Mouse (Mus musculus): ENCODE measurements around the gene Ezr.

The Ezr gene

GRCm38 (mm10) chr17:6758845-6759244, 23.7 kb downstream of the Ezr start:
- CTCF ChIA-PET = interaction anchor here in 1 of 4 experiments (1.6 kb wide), 1 partner anchor 10 kb away, joined by 8 read pairs; no protein-coding TSS in a partner anchor

GRCm38 (mm10) chr17:6757902-6758301, 24.7 kb downstream of the Ezr start:
- ChIA-PET CTCF (no interaction called here), POLR2A (interaction anchor here in 3 of 4 experiments (0.6 to 7.5 kb wide), 17 partner anchors 8 to 134 kb away, joined by 3 to 77 read pairs (median 7); no protein-coding TSS in a partner anchor)

More at GRCm38 (mm10) chr17:6758845-6759244, 23.7 kb downstream of the Ezr start:
- POLR2A ChIA-PET = interaction anchor here (0.5 to 7.5 kb wide), 19 partner anchors 7 to 512 kb away, joined by 3 to 77 read pairs (median 5); no protein-coding TSS in a partner anchor

DNA sequence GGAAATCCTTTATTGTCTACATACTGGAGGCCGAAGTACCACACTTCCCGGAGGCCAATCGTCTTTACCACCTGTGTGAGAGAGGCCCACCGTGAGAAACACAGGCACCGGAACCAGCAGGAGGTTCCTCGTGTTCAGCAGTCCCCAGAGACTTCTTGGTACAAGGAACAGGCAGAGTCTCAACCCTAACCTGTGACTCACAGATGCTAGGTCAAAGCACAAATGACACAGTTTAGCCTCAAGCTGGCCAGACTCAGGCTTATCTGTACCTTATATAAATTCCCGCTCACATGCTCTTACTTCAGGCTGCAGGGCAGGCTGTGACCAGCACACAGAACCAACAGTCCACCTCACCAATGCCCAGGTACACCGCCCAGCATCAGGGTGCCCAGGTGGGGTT, 26.7 kb downstream of the Ezr start:
- ChIA-PET CTCF (no interaction called here), POLR2A (interaction anchor here in 2 of 4 experiments (1.2 to 7.5 kb wide), 5 partner anchors 10 to 72 kb away, joined by 4 to 77 read pairs (median 26); no protein-coding TSS in a partner anchor)

- POLR2A ChIA-PET = interaction anchor here in 2 of 4 experiments (0.6 to 7.5 kb wide), 7 partner anchors 8 to 598 kb away, joined by 3 to 77 read pairs (median 6); no protein-coding TSS in a partner anchor
Observed at GRCm38 (mm10) chr17:6755176-6755575, 27.4 kb downstream of the Ezr start.

DNA sequence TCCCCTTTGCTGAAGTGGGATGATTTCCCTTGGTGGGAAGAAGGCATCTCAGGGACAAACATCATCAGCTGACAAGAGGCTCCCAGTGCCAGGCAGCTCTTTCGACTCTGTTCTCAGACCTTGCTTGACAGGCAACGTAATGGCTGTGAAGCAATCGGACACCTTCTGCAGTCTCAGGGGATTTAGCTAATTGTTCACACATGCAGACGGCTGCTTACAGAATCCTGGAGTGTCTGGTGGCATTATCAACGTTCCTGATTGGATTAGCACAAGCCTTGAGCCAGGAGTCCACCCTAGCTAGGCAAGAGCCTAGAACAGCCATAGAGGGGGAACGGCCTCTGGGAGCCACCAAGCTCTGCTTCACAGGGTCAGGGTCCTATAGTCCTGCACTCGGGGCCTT, 30.2 kb downstream of the Ezr start:
- CTCF ChIA-PET = no interaction called here
- POLR2A ChIA-PET = interaction anchor here in 2 of 4 experiments (0.7 to 2.5 kb wide), 12 partner anchors 9 to 76 kb away, joined by 3 to 11 read pairs (median 4); partner anchors contain the start of gene Ezr (in 1 of the 2)

More at GRCm38 (mm10) chr17:6755176-6755575, 27.4 kb downstream of the Ezr start:
- CTCF ChIA-PET = no interaction called here

DNA sequence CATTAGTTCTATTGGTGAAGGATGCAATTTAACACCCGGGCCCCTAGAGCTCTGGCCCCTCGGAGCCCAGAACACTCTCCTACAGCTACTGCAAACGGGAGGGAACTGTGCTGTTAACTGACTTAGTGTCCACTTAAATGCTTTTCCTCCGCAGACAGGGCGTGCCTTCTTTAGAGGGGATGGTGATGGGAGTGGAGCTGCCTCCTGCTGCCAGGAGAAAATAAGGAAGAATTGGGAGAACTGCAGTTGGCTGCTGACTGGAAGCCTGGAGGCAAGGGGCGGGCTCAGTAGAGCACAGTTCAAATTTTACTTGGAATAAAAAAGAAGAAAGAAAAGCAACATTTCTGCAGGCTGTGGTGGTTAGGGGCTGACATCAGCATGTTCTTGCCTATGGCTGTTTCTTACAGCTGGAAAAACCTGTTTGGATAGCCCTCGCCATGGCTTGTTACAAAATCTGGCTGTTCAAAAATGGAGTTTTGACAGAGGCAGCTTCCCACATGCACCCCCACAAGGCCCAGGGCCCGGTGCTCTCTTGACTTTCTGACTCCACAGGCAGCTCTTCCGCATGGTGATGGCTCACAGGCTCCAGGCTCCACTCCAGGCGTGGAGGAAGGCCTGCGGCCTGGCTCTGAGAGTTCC, 31.2 kb downstream of the Ezr start:
- CTCF ChIA-PET = interaction anchor here in 2 of 4 experiments (0.6 to 0.8 kb wide), 2 partner anchors 9 to 12 kb away, joined by 3 read pairs; no protein-coding TSS in a partner anchor
- POLR2A ChIA-PET = interaction anchor here in 3 of 4 experiments (0.9 to 2.5 kb wide), 11 partner anchors 8 to 77 kb away, joined by 3 to 11 read pairs (median 4); partner anchors contain the start of gene Ezr (in 1 of the 3)

DNA sequence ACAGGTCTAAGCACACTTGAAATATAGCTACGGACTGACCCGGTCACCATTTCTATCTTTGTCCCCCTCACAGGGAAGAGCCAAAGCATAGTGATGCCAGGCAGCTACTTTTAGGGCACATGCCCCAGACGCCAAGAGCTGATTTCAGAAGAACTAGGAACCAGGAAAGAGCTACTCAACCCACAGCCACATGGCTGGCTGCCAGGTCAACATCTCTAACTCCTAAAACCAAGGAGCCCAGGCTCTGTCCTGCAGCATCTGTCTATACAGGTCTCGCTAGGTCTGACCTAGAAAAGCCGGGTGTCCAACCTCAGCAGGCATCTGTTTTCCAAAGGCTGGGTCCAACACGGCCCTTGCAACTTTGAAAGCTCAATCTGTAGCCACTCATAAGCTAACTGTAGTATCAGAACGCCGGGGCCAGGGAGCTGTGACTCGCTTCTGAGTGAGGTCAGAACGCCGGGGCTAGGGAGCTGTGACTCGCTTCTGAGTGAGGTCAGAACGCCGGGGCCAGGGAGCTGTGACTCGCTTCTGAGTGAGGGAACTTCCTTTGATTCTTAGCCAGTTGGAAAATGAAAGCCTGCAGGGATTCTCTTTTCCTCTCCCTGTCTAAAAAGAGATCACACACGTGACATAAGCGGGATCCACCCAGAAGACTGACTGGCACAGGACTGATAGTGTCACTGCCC, 33.7 kb downstream of the Ezr start:
- POLR2A ChIA-PET = interaction anchor here in 3 of 4 experiments (0.9 to 8.9 kb wide), 16 partner anchors 8 to 79 kb away, joined by 3 to 77 read pairs (median 5); partner anchors contain the start of gene Ezr (in 1 of the 3)

GRCm38 (mm10) chr17:6747478-6747877, 35.1 kb downstream of the Ezr start:
- ChIA-PET POLR2A (interaction anchor here (0.6 to 8.9 kb wide), 20 partner anchors 9 to 1747 kb away, joined by 3 to 77 read pairs (median 6); partner anchors contain the start of gene Ezr (in 2 of the 4)), CTCF (interaction anchor here in 1 of 4 experiments (0.5 kb wide), 1 partner anchor 101 kb away, joined by 5 read pairs; no protein-coding TSS in a partner anchor)

More for the DNA sequence above, 33.7 kb downstream of the Ezr start:
- CTCF ChIA-PET = interaction anchor here in 1 of 4 experiments (0.7 kb wide), 1 partner anchor 11 kb away, joined by 3 read pairs; no protein-coding TSS in a partner anchor

DNA sequence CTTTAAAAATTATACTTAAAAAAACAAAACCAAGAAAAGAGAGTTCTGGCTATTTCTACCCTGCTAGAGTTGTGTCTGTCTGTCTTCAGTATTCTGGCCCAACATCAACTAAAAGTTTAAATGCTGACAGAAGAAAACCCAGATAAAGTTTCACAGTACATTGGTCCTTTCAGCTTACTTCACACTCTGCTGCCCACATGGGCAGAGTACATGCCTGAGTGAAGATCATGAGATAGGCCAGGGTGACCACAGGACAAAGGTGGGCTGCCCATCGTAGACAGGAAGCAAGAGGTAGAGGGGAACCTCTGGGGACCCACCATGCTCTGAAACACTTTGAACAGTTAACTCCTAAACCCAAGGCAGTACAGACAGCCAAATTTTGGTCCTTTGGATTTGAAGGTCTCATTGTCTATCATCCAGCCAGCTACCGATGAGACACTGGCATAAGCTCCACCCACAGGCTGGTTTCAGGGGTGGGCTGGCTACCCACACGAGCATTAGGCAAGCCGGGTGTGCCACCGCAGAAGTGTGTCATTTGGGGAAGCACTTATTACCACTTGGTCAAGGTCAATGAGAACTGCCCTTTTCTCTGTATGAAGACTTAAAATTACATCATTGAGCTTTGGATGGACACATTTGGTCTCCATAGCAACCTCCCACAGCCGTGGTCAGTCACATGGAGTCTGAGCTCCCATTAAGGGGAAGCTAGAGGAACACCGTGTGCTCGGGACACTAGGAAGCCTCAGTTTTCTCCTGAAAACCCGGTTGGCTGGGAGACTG, 35.9 kb downstream of the Ezr start:
- ChIA-PET CTCF (interaction anchor here in 2 of 4 experiments (0.5 to 0.7 kb wide), 2 partner anchors 21 to 102 kb away, joined by 3 to 5 read pairs; no protein-coding TSS in a partner anchor), POLR2A (interaction anchor here (0.6 to 8.9 kb wide), 23 partner anchors 10 to 1746 kb away, joined by 3 to 77 read pairs (median 5); partner anchors contain the start of gene Ezr (in 1 of the 4))

DNA sequence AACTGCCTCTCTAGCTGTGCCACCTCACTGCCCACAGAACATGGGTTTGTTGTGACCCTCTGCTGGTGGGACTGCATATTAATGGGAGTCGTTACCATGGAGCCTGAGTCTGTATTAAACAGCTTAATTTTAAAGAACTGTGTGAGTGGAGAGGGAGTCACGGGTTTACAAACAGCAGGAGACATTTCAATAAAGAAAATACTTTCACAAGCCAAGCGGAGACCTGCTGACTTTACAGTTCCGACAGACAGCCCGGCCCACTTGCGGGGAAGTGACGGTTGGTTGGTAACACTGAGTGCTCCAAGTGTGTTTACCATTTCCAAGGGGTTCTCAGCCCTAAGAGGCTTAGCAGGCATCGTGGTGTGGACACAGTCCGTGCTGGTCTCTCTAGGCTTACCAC, 36.6 kb downstream of the Ezr start:
- ChIA-PET CTCF (interaction anchor here in 2 of 4 experiments (0.6 to 0.7 kb wide), 2 partner anchors 15 to 22 kb away, joined by 3 to 4 read pairs; no protein-coding TSS in a partner anchor), POLR2A (interaction anchor here (0.6 to 8.9 kb wide), 14 partner anchors 9 to 1749 kb away, joined by 3 to 77 read pairs (median 6); partner anchors contain the start of gene Ezr (in 1 of the 4))

- POLR2A ChIA-PET = interaction anchor here in 3 of 4 experiments (0.6 to 8.9 kb wide), 13 partner anchors 9 to 1749 kb away, joined by 3 to 77 read pairs (median 7); partner anchors contain the start of gene Ezr (in 1 of the 3)
- CTCF ChIA-PET = interaction anchor here in 1 of 4 experiments (0.6 kb wide), 1 partner anchor 16 kb away, joined by 4 read pairs; no protein-coding TSS in a partner anchor
Observed at GRCm38 (mm10) chr17:6745503-6745902, 37.1 kb downstream of the Ezr start.

GRCm38 (mm10) chr17:6744871-6745270, 37.7 kb downstream of the Ezr start:
- ChIA-PET CTCF (no interaction called here), POLR2A (interaction anchor here in 3 of 4 experiments (0.6 to 8.9 kb wide), 8 partner anchors 9 to 83 kb away, joined by 3 to 77 read pairs (median 12); partner anchors contain the start of gene Ezr (in 1 of the 3))

GRCm38 (mm10) chr17:6744366-6744765, 38.2 kb downstream of the Ezr start:
- POLR2A ChIA-PET = interaction anchor here in 3 of 4 experiments (0.6 to 8.9 kb wide), 7 partner anchors 8 to 38 kb away, joined by 3 to 77 read pairs (median 6); partner anchors contain the start of gene Ezr (in 1 of the 3)
- CTCF ChIA-PET = no interaction called here

GRCm38 (mm10) chr17:6743787-6744239, 38.8 kb downstream of the Ezr start:
- ChIA-PET POLR2A (interaction anchor here in 3 of 4 experiments (0.9 to 8.9 kb wide), 11 partner anchors 8 to 36 kb away, joined by 3 to 77 read pairs (median 5); no protein-coding TSS in a partner anchor), CTCF (no interaction called here)

DNA sequence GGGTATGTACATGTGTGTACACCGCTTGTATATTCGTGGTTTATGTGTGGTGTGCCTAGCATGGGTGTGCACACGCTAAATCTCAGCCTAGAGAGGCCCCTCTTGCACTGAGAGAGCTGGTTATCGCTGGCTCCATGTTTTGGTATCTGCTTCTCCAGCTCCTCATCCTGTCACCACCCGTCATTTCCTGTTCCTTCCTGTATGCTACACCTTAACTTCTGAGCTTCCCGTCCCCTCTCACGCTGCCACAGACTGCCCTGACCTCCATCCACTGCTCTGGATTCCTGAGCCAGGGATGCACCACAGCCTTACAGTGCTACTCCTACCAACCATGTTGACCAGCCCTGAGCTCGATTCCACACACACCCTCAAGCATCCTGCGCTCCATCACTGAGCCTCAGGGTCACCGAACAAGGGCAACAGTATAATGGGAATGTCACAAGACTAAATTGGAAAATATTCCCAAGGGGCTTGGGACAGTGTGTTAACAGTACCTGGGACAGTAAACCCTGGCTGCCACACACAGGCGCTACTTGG, 39.5 kb downstream of the Ezr start:
- ChIA-PET POLR2A (interaction anchor here (0.6 to 8.9 kb wide), 13 partner anchors 9 to 85 kb away, joined by 3 to 77 read pairs (median 5); partner anchors contain the start of gene Ezr (in 1 of the 4)), CTCF (interaction anchor here in 1 of 4 experiments (0.7 kb wide), 1 partner anchor 83 kb away, joined by 3 read pairs; no protein-coding TSS in a partner anchor)

GRCm38 (mm10) chr17:6742083-6743038, 40.2 kb downstream of the Ezr start:
- ChIA-PET POLR2A (interaction anchor here in 3 of 4 experiments (0.6 to 8.9 kb wide), 14 partner anchors 8 to 1155 kb away, joined by 3 to 77 read pairs (median 6); partner anchors contain the start of genes Dynlt1f (in 1 of the 3) and Ezr (in 1 of the 3)), CTCF (interaction anchor here in 1 of 4 experiments (0.7 kb wide), 1 partner anchor 83 kb away, joined by 3 read pairs; no protein-coding TSS in a partner anchor)
